Mouse (Mus musculus) intestine, postnatal 0 days (tissue): Measurements from ENCODE around the gene Bcas1. TPM values are rescaled to one million over a fixed set of nuclear protein-coding genes. Genes with fewer than 3 reads are reported as not detected.

Experiments
- ATAC-seq: fragments of 200-750 bp; cut with Nextera tagmentation; 2 replicates; pipeline ENCODE4 v1.8.0; 2017; ENCODE audit warnings: mild to moderate bottlenecking, moderate TSS enrichment, moderate library complexity
- H3K27ac ChIP-seq: fragments of 300-500 bp; sonication (generic); 2 replicates; pipeline ENCODE4 v1.5.1; 2014; ENCODE audit warnings: mild to moderate bottlenecking, low read depth, low read length, moderate library complexity
- H3K27me3 ChIP-seq: fragments of 300-500 bp; sonication (generic); replicated peaks from 2 replicates; pipeline ENCODE4 v1.6.1; 2014; ENCODE audit warnings: low read length, mixed read lengths; ENCODE audit not compliant: control insufficient read depth, insufficient read depth
- H3K36me3 ChIP-seq: fragments of 300-500 bp; sonication (generic); 2 replicates; pipeline ENCODE4 v1.6.1; 2014; ENCODE audit warnings: mild to moderate bottlenecking, moderate library complexity; ENCODE audit not compliant: control insufficient read depth, insufficient read depth
- H3K4me1 ChIP-seq: fragments of 300-500 bp; sonication (generic); replicated peaks from 2 replicates; pipeline ENCODE4 v1.6.1; 2014; ENCODE audit warnings: antibody characterized with exemption, low read length, mixed read lengths; ENCODE audit not compliant: control insufficient read depth, insufficient read depth
- H3K4me2 ChIP-seq: fragments of 300-500 bp; sonication (generic); replicated peaks from 2 replicates; pipeline ENCODE4 v1.6.1; 2014; ENCODE audit warnings: low read depth, mild to moderate bottlenecking, moderate library complexity
- H3K4me3 ChIP-seq: fragments of 300-500 bp; sonication (generic); 2 replicates; pipeline ENCODE4 v1.5.1; 2014; ENCODE audit warnings: low read depth, low read length
- H3K9ac ChIP-seq: fragments of 300-500 bp; sonication (generic); 2 replicates; pipeline ENCODE4 v1.6.1; 2014; ENCODE audit warnings: mild to moderate bottlenecking, low read depth, low read length
- H3K9me3 ChIP-seq: fragments of 300-500 bp; sonication (generic); 2 replicates; pipeline ENCODE4 v1.6.1; 2016; ENCODE audit warnings: mixed run types; ENCODE audit not compliant: control insufficient read depth
- CTCF ChIP-seq: sonication (generic); IDR thresholded peaks from 2 replicates; pipeline ENCODE4 v1.5.1; 2016; ENCODE audit warnings: low read depth, mild to moderate bottlenecking, control low read depth, antibody characterized with exemption, moderate library complexity
- WGBS: fragments of 180-500 bp; shearing (Covaris S2); extraction: QIAGEN DNeasy Blood & Tissue Kit; methylation state at CpG from one replicate; pipeline ENCODE4 v1.1.7; 2014; 5-methylcytosine and 5-hydroxymethylcytosine counted together
- polyA plus RNA-seq: library from polyadenylated mRNA; unstranded; fragments of >200 nt; fragmentation: Nextera tagmentation; extraction: Ambion mirVana; gene quantifications from 2 replicates; pipeline ENCODE4 v1.2.1, GENCODE M21; 2015

Gene Bcas1
- polyA plus RNA-seq, 1 experiment from 2014 or later: 5.6 TPM

DNA sequence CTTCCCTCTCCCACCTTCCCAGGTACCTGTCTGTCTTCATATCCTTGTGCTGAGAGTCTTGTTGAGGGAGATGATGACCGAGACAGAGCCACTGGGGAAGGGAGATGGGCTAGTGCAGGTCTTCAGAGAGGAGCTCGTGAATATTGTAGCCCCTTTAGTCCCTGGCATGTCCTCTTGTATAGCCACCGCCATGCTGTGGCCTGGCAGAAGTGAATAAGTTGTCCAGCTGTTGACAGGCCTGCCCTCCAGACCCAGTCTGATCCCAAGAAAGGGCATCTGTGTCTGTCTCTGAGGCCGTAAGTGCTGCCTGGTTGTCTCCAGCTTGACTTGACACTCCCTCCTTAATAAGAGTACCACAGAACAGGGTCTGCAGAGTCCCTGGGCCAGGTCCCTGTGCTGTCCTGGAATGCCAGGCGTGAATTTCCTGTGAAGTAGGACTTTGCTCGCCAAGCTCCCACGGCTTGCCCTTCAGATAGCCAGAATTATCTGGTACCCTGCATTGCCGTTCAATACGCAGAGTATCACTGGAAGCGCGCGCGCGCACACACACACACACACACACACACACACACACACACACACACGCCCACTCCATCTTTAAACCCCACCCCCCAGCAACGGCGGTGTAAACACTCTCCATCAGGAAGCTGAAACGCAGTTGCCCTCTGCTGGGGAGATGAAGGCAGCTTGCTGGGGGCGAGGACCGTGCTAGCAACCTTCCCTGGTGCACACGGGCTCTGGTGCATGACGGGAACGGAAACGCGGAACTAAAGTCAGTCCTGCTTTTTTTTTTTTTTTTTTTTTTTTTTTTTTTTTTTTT lies 108.7 kb downstream of the Bcas1 start:
- 10% methylated on average over 25 of the region's 25 CpGs for WGBS
- peak overlapping the region; percentile 38 for H3K4me3 ChIP-seq

DNA sequence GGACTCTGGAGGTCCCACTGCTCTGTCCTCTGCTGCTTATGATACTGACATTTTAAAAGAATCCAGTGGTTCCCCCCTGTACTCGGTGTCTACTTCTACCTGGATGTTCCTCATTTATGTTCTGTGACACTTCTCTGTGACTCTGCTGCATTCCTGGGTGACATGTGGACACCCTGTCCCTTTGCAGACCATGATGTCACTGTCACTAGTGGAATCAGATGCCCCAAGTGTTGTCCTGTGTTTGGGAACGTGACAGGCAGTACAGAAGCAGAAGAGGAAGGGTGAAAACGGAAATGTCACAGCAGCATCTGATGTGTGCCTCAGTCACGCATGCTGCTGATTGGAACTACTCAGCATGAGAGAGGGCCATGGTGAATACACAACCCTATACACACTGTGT lies 110.9 kb downstream of the Bcas1 start:
- TF ChIP-seq CTCF: no peak
- Histone ChIP-seq H3K4me3 (no peak overlapping the region), H3K36me3 (no peaks in the 10 kb centered on the region), H3K4me1 (peaks cover 8% of the 10 kb centered on the region), H3K27me3 (no peaks in the 10 kb centered on the region), H3K4me2 (no peak overlapping the region), H3K9me3 (no peaks in the 10 kb centered on the region), H3K9ac (no peak overlapping the region), H3K27ac (no peak overlapping the region)
- ATAC-seq: no peak
- 91% methylated on average over 4 of the region's 4 CpGs for WGBS

More for the DNA sequence above, 108.7 kb downstream of the Bcas1 start:
- Histone ChIP-seq H3K27me3 (no peaks in the 10 kb centered on the region), H3K4me1 (peaks cover 11% of the 10 kb centered on the region), H3K9me3 (no peaks in the 10 kb centered on the region), H3K9ac (no peak overlapping the region), H3K4me2 (peak overlapping the region; percentile 77), H3K36me3 (no peaks in the 10 kb centered on the region), H3K27ac (peak overlapping the region; percentile 76)
- TF ChIP-seq CTCF: peak; percentile 92
- ATAC-seq: peak; percentile 87

DNA sequence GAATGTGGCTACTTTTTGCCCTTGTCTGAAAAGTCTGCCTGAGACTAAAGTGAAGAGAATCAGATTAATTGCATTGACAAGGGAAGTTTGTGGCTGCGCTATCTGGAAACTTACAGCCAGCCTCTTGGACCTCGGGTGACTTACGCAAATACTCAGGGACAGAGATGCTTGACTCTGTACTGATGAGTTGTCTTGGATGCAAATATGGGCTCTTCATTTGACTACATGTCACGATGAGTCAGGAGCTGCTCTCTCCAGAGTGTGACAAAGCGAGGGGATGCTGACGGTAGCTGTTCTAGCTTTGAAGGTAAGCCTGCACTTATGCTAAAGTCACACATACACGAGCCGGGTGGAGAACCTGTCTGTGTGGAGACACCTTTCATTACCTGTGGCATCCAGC lies 111.3 kb downstream of the Bcas1 start:
- TF ChIP-seq CTCF: no peak
- Histone ChIP-seq H3K4me1 (peaks cover 8% of the 10 kb centered on the region), H3K4me2 (no peak overlapping the region), H3K27me3 (no peaks in the 10 kb centered on the region), H3K4me3 (no peak overlapping the region), H3K36me3 (no peaks in the 10 kb centered on the region), H3K9me3 (no peaks in the 10 kb centered on the region), H3K9ac (no peak overlapping the region), H3K27ac (no peak overlapping the region)
- no peak for ATAC-seq
- 84% methylated on average over 8 of the region's 8 CpGs for WGBS

DNA sequence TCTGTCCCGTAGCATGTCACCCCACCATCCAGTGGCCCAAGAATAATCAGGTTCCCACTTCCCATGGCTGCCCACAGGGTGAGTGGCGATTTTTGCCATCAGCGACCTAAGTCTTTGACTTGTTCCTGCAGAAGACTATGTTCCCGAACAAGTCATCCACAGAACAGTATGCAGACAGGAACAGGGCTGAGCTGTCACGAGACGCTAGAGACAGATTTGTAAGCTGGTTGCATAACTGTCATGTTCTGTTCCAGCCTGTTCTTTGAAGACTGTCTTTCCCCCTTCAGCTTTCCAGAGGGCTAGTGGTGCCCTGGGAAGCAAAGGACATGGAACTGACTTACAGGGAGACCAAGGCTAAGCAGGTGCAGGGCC lies 116.7 kb downstream of the Bcas1 start:
- no peak for TF ChIP-seq CTCF

DNA sequence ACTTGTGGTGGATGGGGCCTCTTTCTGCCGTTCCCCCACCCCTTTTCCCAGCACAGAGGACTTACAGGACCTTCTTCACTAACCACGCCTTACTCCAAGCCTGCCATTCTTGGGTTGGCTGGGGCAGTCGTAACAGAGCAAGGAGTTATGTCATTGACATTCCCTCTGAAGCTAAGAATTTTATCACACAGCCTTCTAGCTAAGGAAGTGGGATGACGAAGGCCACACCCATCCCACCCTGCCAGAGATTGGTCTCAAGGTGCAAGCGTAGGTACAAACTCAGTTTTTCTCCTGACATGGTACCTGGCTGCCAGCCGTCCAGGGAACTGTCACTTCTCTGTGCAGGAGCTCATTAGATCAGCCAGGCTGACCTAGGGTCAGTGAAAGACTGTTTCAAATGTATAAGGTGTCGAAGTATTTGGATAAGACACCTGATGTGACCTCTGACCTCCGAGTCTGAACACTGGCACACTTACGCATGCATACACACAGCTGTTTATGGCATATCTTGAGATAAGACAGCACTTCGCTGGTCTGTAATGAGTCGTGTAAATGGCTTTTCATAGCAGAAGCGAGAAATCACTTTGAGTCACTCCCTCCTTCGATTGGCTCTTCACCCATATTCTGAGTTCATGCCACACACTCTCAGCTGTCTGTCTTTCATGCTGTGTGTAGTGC lies 117.2 kb downstream of the Bcas1 start:
- H3K9me3 ChIP-seq: no peaks in the 10 kb centered on the region
- H3K9ac ChIP-seq: no peak overlapping the region
- no peak for TF ChIP-seq CTCF
- peaks cover 2% of the 10 kb centered on the region; the same call in 1 of the 2 replicates for H3K4me1 ChIP-seq
- H3K27me3 ChIP-seq: no peaks in the 10 kb centered on the region
- WGBS: 34% methylated on average over 13 of the region's 13 CpGs
- H3K27ac ChIP-seq: peak overlapping the region; percentile 36
- peak; percentile 80 for ATAC-seq
- H3K36me3 ChIP-seq: no peaks in the 10 kb centered on the region
- no peak overlapping the region for H3K4me3 ChIP-seq
- H3K4me2 ChIP-seq: 0 out of 2 replicates have a peak overlapping the region, but pooled peaks have one; percentile 17

More for the DNA sequence above, 116.7 kb downstream of the Bcas1 start:
- Histone ChIP-seq H3K4me1 (peaks cover 2% of the 10 kb centered on the region; the same call in 1 of the 2 replicates), H3K9me3 (no peaks in the 10 kb centered on the region), H3K27me3 (no peaks in the 10 kb centered on the region), H3K27ac (no peak overlapping the region; the same call in 1 of the 2 replicates), H3K9ac (no peak overlapping the region), H3K36me3 (no peaks in the 10 kb centered on the region), H3K4me2 (no peak overlapping the region), H3K4me3 (no peak overlapping the region)
- ATAC-seq: no peak
- 66% methylated on average over 6 of the region's 6 CpGs for WGBS

DNA sequence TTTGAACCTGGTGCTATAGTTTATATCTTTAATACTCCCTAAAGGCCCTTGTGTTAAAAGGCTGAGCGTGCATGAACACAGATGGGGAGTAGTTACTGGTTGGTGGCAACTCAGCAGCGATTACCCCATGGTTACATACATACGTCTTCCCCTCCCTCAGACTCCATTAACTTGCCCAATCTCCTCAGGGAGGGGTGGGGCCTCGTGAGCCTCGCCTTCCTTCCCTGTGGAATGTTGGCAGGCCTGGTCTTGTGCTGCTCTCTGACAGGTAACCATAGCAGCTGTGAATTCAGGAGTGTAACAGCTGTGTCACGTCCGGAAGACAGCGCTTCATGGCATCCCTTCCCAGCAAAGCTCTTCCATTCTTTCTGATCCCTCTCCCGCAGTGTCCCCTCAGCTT lies 118.7 kb downstream of the Bcas1 start:
- Histone ChIP-seq H3K4me1 (peaks cover 2% of the 10 kb centered on the region; the same call in 1 of the 2 replicates), H3K27ac (no peak overlapping the region)
- TF ChIP-seq CTCF: no peak

More for the DNA sequence above, 118.7 kb downstream of the Bcas1 start:
- no peaks in the 10 kb centered on the region for H3K27me3 ChIP-seq
- H3K36me3 ChIP-seq: no peaks in the 10 kb centered on the region
- ATAC-seq: no peak
- H3K4me3 ChIP-seq: no peak overlapping the region
- no peak overlapping the region for H3K4me2 ChIP-seq
- WGBS: 33% methylated on average over 9 of the region's 9 CpGs
- no peaks in the 10 kb centered on the region for H3K9me3 ChIP-seq
- H3K9ac ChIP-seq: no peak overlapping the region
